Mouse (Mus musculus): ENCODE measurements around the gene Cand1. TPM values are rescaled to one million over a fixed set of nuclear protein-coding genes. Genes with fewer than 3 reads are reported as not detected.

Cand1 gene
- polyA plus RNA-seq, 1 experiment = 21.2 TPM

Other genes starting within 250 kb of the Cand1 start
- 0.15 and 0.22 TPM in 2 replicates for gene Grip1, start 213.8 kb upstream of the Cand1 start, polyA plus RNA-seq (2012; rRNA removed)